Mouse (Mus musculus): Measurements from ENCODE around the gene Clybl. TPM values are rescaled to one million over a fixed set of nuclear protein-coding genes. Genes with fewer than 3 reads are reported as not detected.

Clybl gene
- polyA plus RNA-seq, 1 experiment from 2014 or later: 26.2 TPM

- 72% methylated on average over 15 of the region's 15 CpGs for WGBS (ENCODE audit: insufficient replicate concordance)
- Histone ChIP-seq H3K4me3 (replicated peaks) (no peak overlapping the region), H3K9ac (no peak overlapping the region), H3K27me3 (no peaks in the 10 kb centered on the region), H3K36me3 (no peaks in the 10 kb centered on the region), H3K9me3 (replicated peaks) (no peaks in the 10 kb centered on the region), H3K4me2 (no peak overlapping the region), H3K4me1 (replicated peaks) (no peaks in the 10 kb centered on the region), H3K27ac (no peak overlapping the region)
- no peak for DNase-seq
- ATAC-seq (ENCODE audit: low read depth): no peak
Observed at GRCm38 (mm10) chr14:122380896-122381845, 199.7 kb downstream of the Clybl start.

- Histone ChIP-seq H3K36me3 (no peaks in the 10 kb centered on the region), H3K4me3 (replicated peaks) (no peak overlapping the region), H3K9me3 (replicated peaks) (no peaks in the 10 kb centered on the region), H3K9ac (no peak overlapping the region), H3K27me3 (no peaks in the 10 kb centered on the region), H3K27ac (no peak overlapping the region), H3K4me1 (replicated peaks) (no peaks in the 10 kb centered on the region), H3K4me2 (no peak overlapping the region)
- DNase-seq (no peak), ATAC-seq (ENCODE audit: low read depth) (no peak)
- 86% methylated on average over 5 of the region's 5 CpGs for WGBS (ENCODE audit: insufficient replicate concordance)
Observed at GRCm38 (mm10) chr14:122382281-122382680, 200.8 kb downstream of the Clybl start.

- H3K4me2 ChIP-seq: no peak overlapping the region
- no peak overlapping the region for H3K4me3 ChIP-seq (replicated peaks)
- ATAC-seq (ENCODE audit: low read depth): no peak
- no peaks in the 10 kb centered on the region for H3K4me1 ChIP-seq (replicated peaks)
- H3K27me3 ChIP-seq: no peaks in the 10 kb centered on the region
- H3K27ac ChIP-seq: no peak overlapping the region
- no peaks in the 10 kb centered on the region for H3K9me3 ChIP-seq (replicated peaks)
- no peaks in the 10 kb centered on the region for H3K36me3 ChIP-seq
- no peak overlapping the region for H3K9ac ChIP-seq
- no peak for DNase-seq
- 81% methylated on average over 6 of the region's 6 CpGs for WGBS (ENCODE audit: insufficient replicate concordance)
Observed at GRCm38 (mm10) chr14:122383931-122384330, 202.4 kb downstream of the Clybl start.

GRCm38 (mm10) chr14:122384447-122385237 lies 203.1 kb downstream of the Clybl start:
- DNase-seq (no peak), ATAC-seq (ENCODE audit: low read depth) (no peak)
- Histone ChIP-seq H3K4me3 (replicated peaks) (no peak overlapping the region), H3K9me3 (replicated peaks) (no peaks in the 10 kb centered on the region), H3K27ac (no peak overlapping the region), H3K4me1 (replicated peaks) (no peaks in the 10 kb centered on the region), H3K36me3 (no peaks in the 10 kb centered on the region), H3K27me3 (no peaks in the 10 kb centered on the region), H3K4me2 (no peak overlapping the region), H3K9ac (no peak overlapping the region)
- 77% methylated on average over 21 of the region's 21 CpGs for WGBS (ENCODE audit: insufficient replicate concordance)

- no peaks in the 10 kb centered on the region for H3K36me3 ChIP-seq
- no peak overlapping the region for H3K4me2 ChIP-seq
- no peak overlapping the region for H3K9ac ChIP-seq
- no peaks in the 10 kb centered on the region for H3K9me3 ChIP-seq (replicated peaks)
- H3K4me1 ChIP-seq (replicated peaks): no peaks in the 10 kb centered on the region
- H3K27ac ChIP-seq: no peak overlapping the region
- H3K27me3 ChIP-seq: no peaks in the 10 kb centered on the region
- H3K4me3 ChIP-seq (replicated peaks): no peak overlapping the region
- WGBS (ENCODE audit: insufficient replicate concordance): 74% methylated on average over 3 of the region's 3 CpGs
- no peak for ATAC-seq (ENCODE audit: low read depth)
- no peak for DNase-seq
Observed at GRCm38 (mm10) chr14:122385238-122385534, 203.7 kb downstream of the Clybl start.

- DNase-seq (no peak), ATAC-seq (ENCODE audit: low read depth) (no peak)
- no peaks in the 10 kb centered on the region for H3K4me1 ChIP-seq (replicated peaks)
- H3K27me3 ChIP-seq: no peaks in the 10 kb centered on the region
- no peaks in the 10 kb centered on the region for H3K9me3 ChIP-seq (replicated peaks)
- no peaks in the 10 kb centered on the region for H3K36me3 ChIP-seq
- H3K4me2 ChIP-seq: no peak overlapping the region
- no peak overlapping the region for H3K9ac ChIP-seq
- no peak overlapping the region for H3K27ac ChIP-seq
- WGBS (ENCODE audit: insufficient replicate concordance): 74% methylated on average over 5 of the region's 5 CpGs
- no peak overlapping the region for H3K4me3 ChIP-seq (replicated peaks)
Observed at GRCm38 (mm10) chr14:122385758-122386157, 204.3 kb downstream of the Clybl start.

- ATAC-seq (ENCODE audit: low read depth) (no peak), DNase-seq (no peak)
- WGBS (ENCODE audit: insufficient replicate concordance): 76% methylated on average over 17 of the region's 17 CpGs
- Histone ChIP-seq H3K27ac (no peak overlapping the region), H3K4me1 (replicated peaks) (no peaks in the 10 kb centered on the region), H3K9me3 (replicated peaks) (no peaks in the 10 kb centered on the region), H3K27me3 (no peaks in the 10 kb centered on the region), H3K36me3 (no peaks in the 10 kb centered on the region), H3K4me2 (no peak overlapping the region), H3K4me3 (replicated peaks) (no peak overlapping the region), H3K9ac (no peak overlapping the region)
Observed at GRCm38 (mm10) chr14:122386281-122387130, 205.0 kb downstream of the Clybl start.

- no peaks in the 10 kb centered on the region for H3K4me1 ChIP-seq (replicated peaks)
- ATAC-seq (ENCODE audit: low read depth) (no peak), DNase-seq (no peak)
- 77% methylated on average over 5 of the region's 5 CpGs for WGBS (ENCODE audit: insufficient replicate concordance)
- H3K4me2 ChIP-seq: no peak overlapping the region
- no peak overlapping the region for H3K27ac ChIP-seq
- no peak overlapping the region for H3K9ac ChIP-seq
- no peaks in the 10 kb centered on the region for H3K36me3 ChIP-seq
- no peaks in the 10 kb centered on the region for H3K9me3 ChIP-seq (replicated peaks)
- H3K4me3 ChIP-seq (replicated peaks): no peak overlapping the region
- no peaks in the 10 kb centered on the region for H3K27me3 ChIP-seq
Observed at GRCm38 (mm10) chr14:122387781-122388180, 206.3 kb downstream of the Clybl start.

GRCm38 (mm10) chr14:122388431-122389031 lies 207.0 kb downstream of the Clybl start:
- Histone ChIP-seq H3K9me3 (replicated peaks) (no peaks in the 10 kb centered on the region), H3K9ac (no peak overlapping the region), H3K27ac (no peak overlapping the region), H3K27me3 (no peaks in the 10 kb centered on the region), H3K4me2 (no peak overlapping the region), H3K36me3 (no peaks in the 10 kb centered on the region), H3K4me3 (replicated peaks) (no peak overlapping the region), H3K4me1 (replicated peaks) (no peaks in the 10 kb centered on the region)
- ATAC-seq (ENCODE audit: low read depth) (no peak), DNase-seq (no peak)
- WGBS (ENCODE audit: insufficient replicate concordance): 79% methylated on average over 19 of the region's 19 CpGs

- Histone ChIP-seq H3K27me3 (no peaks in the 10 kb centered on the region), H3K36me3 (no peaks in the 10 kb centered on the region), H3K9me3 (replicated peaks) (no peaks in the 10 kb centered on the region), H3K9ac (no peak overlapping the region), H3K27ac (no peak overlapping the region), H3K4me1 (replicated peaks) (no peaks in the 10 kb centered on the region), H3K4me3 (replicated peaks) (no peak overlapping the region), H3K4me2 (no peak overlapping the region)
- DNase-seq (no peak), ATAC-seq (ENCODE audit: low read depth) (no peak)
- WGBS (ENCODE audit: insufficient replicate concordance): 66% methylated on average over 13 of the region's 13 CpGs
Observed at GRCm38 (mm10) chr14:122389684-122390370, 208.3 kb downstream of the Clybl start.

Measured in liver, embryonic 13.5 days (tissue).